Mouse (Mus musculus): ENCODE data around the gene Tmem131. TPM values are rescaled to one million over a fixed set of nuclear protein-coding genes. Genes with fewer than 3 reads are reported as not detected.
"Not testable (repeated sequence)": the region's sequence is repeated elsewhere in the genome, so short reads cannot be mapped to it uniquely, and the experiment has no call there.

The Tmem131 gene
- total RNA-seq, 2 experiments from 2014 or later: 25.2 to 30.5 TPM

GRCm38 (mm10) chr1:36899622-36900021 is 43.8 kb downstream of the Tmem131 start:
- intact Hi-C loops (cut with DNase I; ENCODE audit: low total_unique reads): no loop called here

GRCm38 (mm10) chr1:36896423-36896822 is 47.0 kb downstream of the Tmem131 start:
- no peak for DNase-seq
- intact Hi-C loops (cut with DNase I; ENCODE audit: low total_unique reads): no loop called here

More at GRCm38 (mm10) chr1:36899622-36900021, 43.8 kb downstream of the Tmem131 start:
- no peak for DNase-seq

- intact Hi-C loops (cut with DNase I; ENCODE audit: low total_unique reads): no loop called here
- DNase-seq: no peak
Measured at GRCm38 (mm10) chr1:36895452-36895851, 48.0 kb downstream of the Tmem131 start.

- DNase-seq: no peak
- intact Hi-C loops (cut with DNase I; ENCODE audit: low total_unique reads): no loop called here
Measured at GRCm38 (mm10) chr1:36894136-36894535, 49.3 kb downstream of the Tmem131 start.

- DNase-seq; intact Hi-C loops (cut with DNase I; ENCODE audit: low total_unique reads): not testable (repeated sequence)
Measured at GRCm38 (mm10) chr1:36893720-36894119, 49.7 kb downstream of the Tmem131 start.

GRCm38 (mm10) chr1:36893146-36893545 is 50.3 kb downstream of the Tmem131 start:
- DNase-seq: no peak
- intact Hi-C loops (cut with DNase I; ENCODE audit: low total_unique reads): no loop called here

GRCm38 (mm10) chr1:36892461-36892860 is 51.0 kb downstream of the Tmem131 start:
- DNase-seq: no peak
- intact Hi-C loops (cut with DNase I; ENCODE audit: low total_unique reads): no loop called here

- DNase-seq: no peak
- intact Hi-C loops (cut with DNase I; ENCODE audit: low total_unique reads): no loop called here
Measured at GRCm38 (mm10) chr1:36889016-36889415, 54.5 kb downstream of the Tmem131 start.

GRCm38 (mm10) chr1:36887172-36887571 is 56.3 kb downstream of the Tmem131 start:
- no peak for DNase-seq
- intact Hi-C loops (cut with DNase I; ENCODE audit: low total_unique reads): no loop called here

- intact Hi-C loops (cut with DNase I; ENCODE audit: low total_unique reads): no loop called here
- no peak for DNase-seq
Measured at GRCm38 (mm10) chr1:36886489-36886888, 57.0 kb downstream of the Tmem131 start.

GRCm38 (mm10) chr1:36884536-36884935 is 58.9 kb downstream of the Tmem131 start:
- intact Hi-C loops (cut with DNase I; ENCODE audit: low total_unique reads): no loop called here
- no peak for DNase-seq

- no peak for DNase-seq
- intact Hi-C loops (cut with DNase I; ENCODE audit: low total_unique reads): no loop called here
Measured at GRCm38 (mm10) chr1:36883805-36884204, 59.7 kb downstream of the Tmem131 start.

GRCm38 (mm10) chr1:36879154-36879553 is 64.3 kb downstream of the Tmem131 start:
- intact Hi-C loops (cut with DNase I; ENCODE audit: low total_unique reads): no loop called here
- no peak for DNase-seq

GRCm38 (mm10) chr1:36877126-36877525 is 66.3 kb downstream of the Tmem131 start:
- intact Hi-C loops (cut with DNase I; ENCODE audit: low total_unique reads): no loop called here
- no peak for DNase-seq

GRCm38 (mm10) chr1:36874874-36875561 is 68.4 kb downstream of the Tmem131 start:
- intact Hi-C loops (cut with DNase I; ENCODE audit: low total_unique reads): no loop called here
- DNase-seq: no peak

- intact Hi-C loops (cut with DNase I; ENCODE audit: low total_unique reads): no loop called here
- DNase-seq: no peak
Measured at GRCm38 (mm10) chr1:36871238-36871637, 72.2 kb downstream of the Tmem131 start.

- intact Hi-C loops (cut with DNase I; ENCODE audit: low total_unique reads): no loop called here
- no peak for DNase-seq
Measured at GRCm38 (mm10) chr1:36870518-36870917, 72.9 kb downstream of the Tmem131 start.

- DNase-seq: no peak
- intact Hi-C loops (cut with DNase I; ENCODE audit: low total_unique reads): loop anchor here (10.0 kb wide), 1 partner anchor 70 kb away; no protein-coding TSS in a partner anchor
Measured at GRCm38 (mm10) chr1:36864757-36865156, 78.7 kb downstream of the Tmem131 start.

GRCm38 (mm10) chr1:36861775-36862174 is 81.7 kb downstream of the Tmem131 start:
- no peak for DNase-seq
- intact Hi-C loops (cut with DNase I; ENCODE audit: low total_unique reads): loop anchor here (10.0 kb wide), 1 partner anchor 73 kb away; no protein-coding TSS in a partner anchor

- intact Hi-C loops (cut with DNase I; ENCODE audit: low total_unique reads): loop anchor here (10.0 kb wide), 1 partner anchor 74 kb away; no protein-coding TSS in a partner anchor
- DNase-seq: no peak
Measured at GRCm38 (mm10) chr1:36860876-36861275, 82.6 kb downstream of the Tmem131 start.

- intact Hi-C loops (cut with DNase I; ENCODE audit: low total_unique reads): loop anchor here (10.0 kb wide), 1 partner anchor 74 kb away; no protein-coding TSS in a partner anchor
- DNase-seq: no peak
Measured at GRCm38 (mm10) chr1:36860431-36860849, 83.0 kb downstream of the Tmem131 start.
